Mouse (Mus musculus) intestine, postnatal 0 days (tissue): ENCODE results near the gene Pard3. TPM values are rescaled to one million over a fixed set of nuclear protein-coding genes. Genes with fewer than 3 reads are reported as not detected.

Source experiments
- ATAC-seq: fragments of 200-750 bp; cut with Nextera tagmentation; 2 replicates; pipeline ENCODE4 v1.8.0; 2017; ENCODE audit warnings: mild to moderate bottlenecking, moderate TSS enrichment, moderate library complexity
- H3K27ac ChIP-seq: fragments of 300-500 bp; sonication (generic); 2 replicates; pipeline ENCODE4 v1.5.1; 2014; ENCODE audit warnings: mild to moderate bottlenecking, low read depth, low read length, moderate library complexity
- H3K27me3 ChIP-seq: fragments of 300-500 bp; sonication (generic); replicated peaks from 2 replicates; pipeline ENCODE4 v1.6.1; 2014; ENCODE audit warnings: low read length, mixed read lengths; ENCODE audit not compliant: control insufficient read depth, insufficient read depth
- H3K36me3 ChIP-seq: fragments of 300-500 bp; sonication (generic); 2 replicates; pipeline ENCODE4 v1.6.1; 2014; ENCODE audit warnings: mild to moderate bottlenecking, moderate library complexity; ENCODE audit not compliant: control insufficient read depth, insufficient read depth
- H3K4me1 ChIP-seq: fragments of 300-500 bp; sonication (generic); replicated peaks from 2 replicates; pipeline ENCODE4 v1.6.1; 2014; ENCODE audit warnings: antibody characterized with exemption, low read length, mixed read lengths; ENCODE audit not compliant: control insufficient read depth, insufficient read depth
- H3K4me2 ChIP-seq: fragments of 300-500 bp; sonication (generic); replicated peaks from 2 replicates; pipeline ENCODE4 v1.6.1; 2014; ENCODE audit warnings: low read depth, mild to moderate bottlenecking, moderate library complexity
- H3K4me3 ChIP-seq: fragments of 300-500 bp; sonication (generic); 2 replicates; pipeline ENCODE4 v1.5.1; 2014; ENCODE audit warnings: low read depth, low read length
- H3K9ac ChIP-seq: fragments of 300-500 bp; sonication (generic); 2 replicates; pipeline ENCODE4 v1.6.1; 2014; ENCODE audit warnings: mild to moderate bottlenecking, low read depth, low read length
- H3K9me3 ChIP-seq: fragments of 300-500 bp; sonication (generic); 2 replicates; pipeline ENCODE4 v1.6.1; 2016; ENCODE audit warnings: mixed run types; ENCODE audit not compliant: control insufficient read depth
- CTCF ChIP-seq: sonication (generic); IDR thresholded peaks from 2 replicates; pipeline ENCODE4 v1.5.1; 2016; ENCODE audit warnings: low read depth, mild to moderate bottlenecking, control low read depth, antibody characterized with exemption, moderate library complexity
- WGBS: fragments of 180-500 bp; shearing (Covaris S2); extraction: QIAGEN DNeasy Blood & Tissue Kit; methylation state at CpG from one replicate; pipeline ENCODE4 v1.1.7; 2014; 5-methylcytosine and 5-hydroxymethylcytosine counted together
- polyA plus RNA-seq: library from polyadenylated mRNA; unstranded; fragments of >200 nt; fragmentation: Nextera tagmentation; extraction: Ambion mirVana; gene quantifications from 2 replicates; pipeline ENCODE4 v1.2.1, GENCODE M21; 2015

The Pard3 gene
- polyA plus RNA-seq, 1 experiment from 2014 or later = 12.5 TPM

- no peak for ATAC-seq
- Histone ChIP-seq H3K4me3 (no peak overlapping the region), H3K4me2 (no peak overlapping the region), H3K4me1 (no peaks in the 10 kb centered on the region), H3K27ac (no peak overlapping the region), H3K9ac (no peak overlapping the region), H3K27me3 (no peaks in the 10 kb centered on the region), H3K36me3 (no peaks in the 10 kb centered on the region), H3K9me3 (no peaks in the 10 kb centered on the region)
- TF ChIP-seq CTCF = no peak
- 38% methylated on average over 2 of the region's 2 CpGs for WGBS
These were observed 408.5 kb downstream of the Pard3 start for GRCm38 (mm10) chr8:127472204-127472603.

GRCm38 (mm10) chr8:127480003-127480402 lies 416.3 kb downstream of the Pard3 start:
- H3K36me3 ChIP-seq = no peaks in the 10 kb centered on the region
- 92% methylated on average over 2 of the region's 2 CpGs for WGBS
- H3K4me3 ChIP-seq = no peak overlapping the region
- no peak overlapping the region for H3K9ac ChIP-seq
- TF ChIP-seq CTCF = no peak
- no peak for ATAC-seq
- H3K9me3 ChIP-seq = no peaks in the 10 kb centered on the region
- H3K4me1 ChIP-seq = no peaks in the 10 kb centered on the region
- no peaks in the 10 kb centered on the region for H3K27me3 ChIP-seq
- H3K4me2 ChIP-seq = no peak overlapping the region
- no peak overlapping the region for H3K27ac ChIP-seq

GRCm38 (mm10) chr8:127485618-127486017 lies 421.9 kb downstream of the Pard3 start:
- WGBS = 61% methylated on average over 5 of the region's 5 CpGs
- Histone ChIP-seq H3K27me3 (no peaks in the 10 kb centered on the region), H3K4me2 (no peak overlapping the region), H3K27ac (no peak overlapping the region), H3K4me3 (no peak overlapping the region), H3K4me1 (no peaks in the 10 kb centered on the region), H3K9me3 (no peaks in the 10 kb centered on the region), H3K9ac (no peak overlapping the region), H3K36me3 (no peaks in the 10 kb centered on the region)
- TF ChIP-seq CTCF = no peak
- no peak for ATAC-seq

GRCm38 (mm10) chr8:127491963-127492362 lies 428.3 kb downstream of the Pard3 start:
- Histone ChIP-seq H3K4me1 (no peaks in the 10 kb centered on the region), H3K9ac (no peak overlapping the region), H3K27me3 (no peaks in the 10 kb centered on the region), H3K36me3 (no peaks in the 10 kb centered on the region), H3K9me3 (no peaks in the 10 kb centered on the region), H3K27ac (no peak overlapping the region), H3K4me3 (no peak overlapping the region), H3K4me2 (no peak overlapping the region)
- no peak for ATAC-seq
- WGBS = 67% methylated on average over 6 of the region's 6 CpGs
- TF ChIP-seq CTCF = no peak

- Histone ChIP-seq H3K36me3 (no peaks in the 10 kb centered on the region), H3K27ac (no peak overlapping the region), H3K9ac (no peak overlapping the region), H3K4me1 (no peaks in the 10 kb centered on the region), H3K27me3 (no peaks in the 10 kb centered on the region), H3K9me3 (no peaks in the 10 kb centered on the region), H3K4me3 (no peak overlapping the region), H3K4me2 (no peak overlapping the region)
- ATAC-seq = no peak
- 57% methylated on average over 4 of the region's 4 CpGs for WGBS
- TF ChIP-seq CTCF = no peak
These were observed 431.6 kb downstream of the Pard3 start for GRCm38 (mm10) chr8:127495226-127495780.

- Histone ChIP-seq H3K4me3 (no peak overlapping the region), H3K27me3 (no peaks in the 10 kb centered on the region), H3K9ac (no peak overlapping the region), H3K4me2 (no peak overlapping the region), H3K4me1 (no peaks in the 10 kb centered on the region), H3K36me3 (no peaks in the 10 kb centered on the region), H3K27ac (no peak overlapping the region), H3K9me3 (no peaks in the 10 kb centered on the region)
- WGBS = 70% methylated on average over 13 of the region's 13 CpGs
- TF ChIP-seq CTCF = no peak
- no peak for ATAC-seq
These were observed 435.5 kb downstream of the Pard3 start for GRCm38 (mm10) chr8:127498997-127499719.
